Mouse (Mus musculus) Patski (cell line): ENCODE measurements at regions not wholly inside any gene's neighbourhood (a gene's known extent, or its start where the extent isn't known, plus 50 kb on each side); places are given as distances from the start of the nearest gene placed in this dataset.

Source experiments
- ATAC-seq: fragments of 100-300 bp; one replicate; pipeline ENCODE4 v1.8.0; 2021
- CTCF ChIA-PET: fragments of 350-600 bp; sonication (Branson Sonifier 250); formaldehyde crosslinking; loops from one replicate; lab custom pipeline; 2022; ENCODE audit warnings: inconsistent platforms; lab: Charles Lee
- POLR2A ChIA-PET: fragments of 350-600 bp; sonication (Branson Sonifier 250); formaldehyde crosslinking; loops from one replicate; lab custom pipeline; 2022; ENCODE audit warnings: antibody characterized with exemption, inconsistent platforms; lab: Charles Lee
- DNase-seq: peaks from one replicate; pipeline ENCODE4 v3.0.0-alpha.2; 2011; ENCODE audit warnings: low read depth, low spot score
- H3K27me3 ChIP-seq: fragments of 371-371 bp; one replicate; pipeline ENCODE4 v1.5.1; 2021
- CTCF ChIP-seq: fragments of 100-300 bp; IDR thresholded peaks from one replicate; pipeline ENCODE4 v1.5.1; 2021
- in situ Hi-C: fragments of 300-500 bp; cut with MboI; formaldehyde crosslinking; loops from 3 replicates; pipeline ENCODE4 v1.11.1; 2018; ENCODE audit warnings: low pct_unique_long_range_greater_than_20kb, mixed read lengths

- in situ Hi-C loops = no loop called here
Measured at GRCm38 (mm10) chr3:121618561-121618960, 52.0 kb upstream of the 4930432M17Rik start.

GRCm38 (mm10) chr3:121618161-121618560 lies 52.4 kb upstream of the 4930432M17Rik start:
- POLR2A ChIA-PET = no interaction called here
- TF ChIP-seq CTCF = no peak
- no peak for DNase-seq
- no peak for ATAC-seq
- in situ Hi-C loops = no loop called here
- CTCF ChIA-PET = interaction anchor here (4.9 kb wide), 1 partner anchor 17 kb away, joined by 26 read pairs; no protein-coding TSS in a partner anchor
- H3K27me3 ChIP-seq = no peaks in the 10 kb centered on the region

More at GRCm38 (mm10) chr3:121618561-121618960, 52.0 kb upstream of the 4930432M17Rik start:
- ChIA-PET CTCF (no interaction called here), POLR2A (no interaction called here)
- DNase-seq (no peak), ATAC-seq (no peak)
- TF ChIP-seq CTCF = no peak
- no peaks in the 10 kb centered on the region for H3K27me3 ChIP-seq

GRCm38 (mm10) chr3:121617351-121617750 lies 53.2 kb upstream of the 4930432M17Rik start:
- peak; percentile 72 for ATAC-seq
- in situ Hi-C loops = no loop called here
- ChIA-PET POLR2A (interaction anchor here (0.8 to 3.2 kb wide), 5 partner anchors 23 to 107 kb away, joined by 3 to 15 read pairs (median 5); partner anchors contain the start of gene F3), CTCF (interaction anchor here (0.8 to 4.9 kb wide), 20 partner anchors 10 to 119 kb away, joined by 3 to 26 read pairs (median 4); partner anchors contain the start of gene F3)
- no peak for TF ChIP-seq CTCF
- H3K27me3 ChIP-seq = no peaks in the 10 kb centered on the region
- DNase-seq = no peak

- H3K27me3 ChIP-seq = no peaks in the 10 kb centered on the region
- CTCF ChIA-PET = interaction anchor here (0.7 to 4.9 kb wide), 22 partner anchors 10 to 120 kb away, joined by 3 to 26 read pairs (median 4); partner anchors contain the start of gene F3
- TF ChIP-seq CTCF = no peak
- DNase-seq (peak; percentile 100), ATAC-seq (peak; percentile 74)
- in situ Hi-C loops = no loop called here
- POLR2A ChIA-PET = interaction anchor here (0.7 to 3.2 kb wide), 8 partner anchors 22 to 117 kb away, joined by 3 to 15 read pairs (median 4); partner anchors contain the start of gene F3
Measured at GRCm38 (mm10) chr3:121616075-121616474, 54.5 kb upstream of the 4930432M17Rik start.

- no peak for ATAC-seq
Measured at GRCm38 (mm10) chr3:121614741-121615140, 55.8 kb upstream of the 4930432M17Rik start.

GRCm38 (mm10) chr3:121613224-121613623 lies 57.3 kb upstream of the 4930432M17Rik start:
- in situ Hi-C loops = no loop called here
- H3K27me3 ChIP-seq = no peaks in the 10 kb centered on the region
- no peak for DNase-seq
- CTCF ChIA-PET = interaction anchor here (0.9 to 4.9 kb wide), 6 partner anchors 11 to 123 kb away, joined by 3 to 26 read pairs (median 4); no protein-coding TSS in a partner anchor
- POLR2A ChIA-PET = no interaction called here
- no peak for ATAC-seq
- no peak for TF ChIP-seq CTCF

More at GRCm38 (mm10) chr3:121614741-121615140, 55.8 kb upstream of the 4930432M17Rik start:
- ChIA-PET CTCF (interaction anchor here (0.7 to 4.9 kb wide), 11 partner anchors 9 to 123 kb away, joined by 3 to 26 read pairs (median 4); partner anchors contain the start of gene F3), POLR2A (interaction anchor here (0.6 to 3.2 kb wide), 6 partner anchors 10 to 114 kb away, joined by 4 to 15 read pairs (median 5); partner anchors contain the start of gene F3)
- no peak for DNase-seq
- no peaks in the 10 kb centered on the region for H3K27me3 ChIP-seq
- in situ Hi-C loops = no loop called here
- TF ChIP-seq CTCF = no peak

- ATAC-seq (no peak), DNase-seq (no peak)
- in situ Hi-C loops = no loop called here
- H3K27me3 ChIP-seq = no peaks in the 10 kb centered on the region
- TF ChIP-seq CTCF = no peak
- POLR2A ChIA-PET = no interaction called here
- CTCF ChIA-PET = interaction anchor here (1.8 kb wide), 1 partner anchor 127 kb away, joined by 6 read pairs; no protein-coding TSS in a partner anchor
Measured at GRCm38 (mm10) chr3:121609845-121610244, 60.7 kb upstream of the 4930432M17Rik start.

- peak; percentile 67 for ATAC-seq
- H3K27me3 ChIP-seq = no peaks in the 10 kb centered on the region
- in situ Hi-C loops = no loop called here
- TF ChIP-seq CTCF = no peak
- POLR2A ChIA-PET = no interaction called here
- peak; percentile 87 for DNase-seq
- CTCF ChIA-PET = interaction anchor here (1.7 to 1.8 kb wide), 2 partner anchors 27 to 127 kb away, joined by 5 to 6 read pairs; no protein-coding TSS in a partner anchor
Measured at GRCm38 (mm10) chr3:121609090-121609489, 61.5 kb upstream of the 4930432M17Rik start.

- CTCF ChIA-PET = interaction anchor here (0.7 to 2.8 kb wide), 9 partner anchors 12 to 132 kb away, joined by 3 to 8 read pairs (median 4); partner anchors contain the start of gene F3
- in situ Hi-C loops = no loop called here
- DNase-seq (no peak), ATAC-seq (no peak)
- no peaks in the 10 kb centered on the region for H3K27me3 ChIP-seq
- no peak for TF ChIP-seq CTCF
- POLR2A ChIA-PET = interaction anchor here (0.9 to 1.9 kb wide), 2 partner anchors 10 to 121 kb away, joined by 3 to 5 read pairs; no protein-coding TSS in a partner anchor
Measured at GRCm38 (mm10) chr3:121604737-121605136, 65.8 kb upstream of the 4930432M17Rik start.

- POLR2A ChIA-PET = interaction anchor here (0.9 to 1.9 kb wide), 2 partner anchors 11 to 121 kb away, joined by 3 to 5 read pairs; no protein-coding TSS in a partner anchor
- H3K27me3 ChIP-seq = no peaks in the 10 kb centered on the region
- no peak for TF ChIP-seq CTCF
- DNase-seq (peak; percentile 79), ATAC-seq (peak; percentile 63)
- CTCF ChIA-PET = interaction anchor here (1.0 to 2.0 kb wide), 6 partner anchors 13 to 133 kb away, joined by 3 to 8 read pairs (median 4); partner anchors contain the start of gene F3
- in situ Hi-C loops = no loop called here
Measured at GRCm38 (mm10) chr3:121604081-121604480, 66.5 kb upstream of the 4930432M17Rik start.
